Mouse (Mus musculus): ENCODE measurements around the gene Pphln1.
"Not testable (repeated sequence)": the region's sequence is repeated elsewhere in the genome, so short reads cannot be mapped to it uniquely, and the experiment has no call there.

Gene Pphln1

DNA sequence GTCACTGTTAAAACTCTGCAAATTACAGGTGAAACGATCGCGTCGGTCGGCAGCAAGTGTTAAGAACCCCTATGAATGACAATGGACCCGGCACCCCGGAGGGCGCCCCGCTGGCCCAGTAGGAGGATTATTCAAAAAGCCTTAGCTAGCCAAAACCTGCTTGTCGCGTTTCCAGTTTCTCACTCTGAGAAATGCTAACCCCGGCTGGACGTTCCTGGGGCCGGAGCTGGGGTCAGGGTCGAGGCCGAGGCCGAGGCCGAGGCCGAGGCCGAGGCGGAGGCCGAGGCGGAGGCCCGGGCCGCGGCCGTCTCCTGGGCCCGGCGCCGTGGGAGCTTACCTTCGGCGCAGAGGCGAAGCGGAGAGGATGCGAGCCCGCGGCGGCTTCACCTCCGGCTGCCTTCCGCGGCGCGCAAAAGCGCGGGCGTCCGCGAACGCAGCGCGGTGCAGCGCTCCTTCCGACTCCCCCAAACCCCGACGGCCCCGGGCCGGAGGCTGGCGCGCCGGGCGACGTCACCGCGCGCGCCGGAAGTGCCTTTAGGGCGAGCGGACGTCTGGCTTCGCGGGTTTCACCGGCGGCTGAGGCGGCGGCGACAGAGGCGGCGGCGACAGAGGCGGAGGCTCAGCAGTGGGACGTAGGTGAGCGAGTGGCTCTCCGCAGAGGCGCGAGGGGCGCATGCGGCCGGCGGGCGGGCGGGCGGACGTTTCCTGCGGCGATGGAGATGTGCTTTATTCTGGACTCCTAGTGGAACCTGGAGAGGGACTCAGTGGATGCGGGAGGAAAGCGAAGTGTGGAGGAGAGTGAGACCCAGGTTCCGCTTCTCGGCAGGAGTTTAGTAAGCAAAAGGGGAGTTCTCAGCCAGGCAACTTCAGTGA is at the start of gene Pphln1, which contains the start of gene Zcrb1:
Pphln1 (plus strand) TSS at position 525 of the 873 bp plus-strand sequence.
Zcrb1 (minus strand) TSS at position 509 of the 873 bp plus-strand sequence.
- DNase-seq (ENCODE audit: extremely low spot score, low read depth, low spot score) = peak; percentile 53

DNA sequence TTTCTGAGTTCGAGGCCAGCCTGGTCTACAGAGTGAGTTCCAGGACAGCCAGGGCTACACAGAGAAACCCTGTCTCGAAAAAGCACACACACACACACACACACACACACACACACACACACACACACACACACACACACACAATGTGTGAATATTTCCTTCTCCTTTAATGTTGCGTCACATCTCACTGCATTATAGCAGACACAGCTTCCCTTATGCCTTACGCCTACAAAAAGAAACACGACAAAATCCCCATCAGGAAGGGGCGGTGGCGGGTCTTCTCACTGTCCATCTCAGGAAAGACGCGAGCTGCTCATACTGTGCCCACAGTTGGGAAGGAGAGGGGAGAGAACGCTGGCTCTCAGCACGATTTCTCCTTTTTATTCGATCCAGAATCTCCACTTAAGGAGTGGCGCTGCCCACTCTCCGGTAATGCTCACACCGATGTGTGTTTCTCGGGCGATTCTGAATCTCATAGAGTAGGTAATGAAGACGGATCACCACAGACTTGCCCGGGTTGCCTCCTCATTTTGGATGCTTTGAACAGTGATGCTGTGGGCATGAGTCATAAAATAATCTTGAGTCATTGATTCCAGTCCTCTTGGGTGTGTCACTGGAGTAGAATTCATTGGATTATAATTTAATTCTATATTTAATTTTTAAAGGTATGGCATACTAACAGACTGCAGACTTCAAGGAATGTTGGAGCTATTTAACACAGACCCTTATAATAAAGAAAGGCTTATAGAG is 39.6 kb upstream of the Pphln1 start:
- no peak for DNase-seq (ENCODE audit: extremely low spot score, low read depth, low spot score)

- no peak for DNase-seq (ENCODE audit: extremely low spot score, low read depth, low spot score)
Measured at GRCm38 (mm10) chr15:93365561-93365960, 32.6 kb upstream of the Pphln1 start.

GRCm38 (mm10) chr15:93368558-93368957 is 29.6 kb upstream of the Pphln1 start:
- no peak for DNase-seq (ENCODE audit: extremely low spot score, low read depth, low spot score)

DNA sequence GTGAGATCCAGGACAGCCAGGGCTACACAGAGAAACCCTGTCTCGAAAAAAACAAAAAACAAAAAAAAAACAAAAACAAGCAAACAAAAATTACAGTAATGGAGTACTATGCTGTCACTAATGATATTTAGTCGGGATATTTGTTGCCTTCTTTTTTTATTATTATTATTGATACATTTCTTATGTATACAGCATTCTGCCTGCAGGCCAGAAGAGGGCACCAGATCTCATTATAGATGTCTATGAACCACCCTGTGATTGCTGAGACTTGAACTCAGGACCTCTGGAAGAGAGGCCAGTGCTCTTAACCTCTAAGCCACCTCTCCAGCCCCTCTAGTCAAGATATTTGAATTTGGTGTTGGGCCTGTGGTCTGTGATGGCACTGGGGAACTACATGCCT is 26.3 kb upstream of the Pphln1 start:
- DNase-seq (ENCODE audit: extremely low spot score, low read depth, low spot score) = no peak

- not testable (repeated sequence) for DNase-seq (ENCODE audit: extremely low spot score, low read depth, low spot score)
Measured at GRCm38 (mm10) chr15:93372525-93373119, 25.5 kb upstream of the Pphln1 start.

- DNase-seq (ENCODE audit: extremely low spot score, low read depth, low spot score) = no peak
Measured at GRCm38 (mm10) chr15:93375696-93376095, 22.5 kb upstream of the Pphln1 start.

GRCm38 (mm10) chr15:93379177-93379576 is 19.0 kb upstream of the Pphln1 start:
- DNase-seq (ENCODE audit: extremely low spot score, low read depth, low spot score) = no peak

DNA sequence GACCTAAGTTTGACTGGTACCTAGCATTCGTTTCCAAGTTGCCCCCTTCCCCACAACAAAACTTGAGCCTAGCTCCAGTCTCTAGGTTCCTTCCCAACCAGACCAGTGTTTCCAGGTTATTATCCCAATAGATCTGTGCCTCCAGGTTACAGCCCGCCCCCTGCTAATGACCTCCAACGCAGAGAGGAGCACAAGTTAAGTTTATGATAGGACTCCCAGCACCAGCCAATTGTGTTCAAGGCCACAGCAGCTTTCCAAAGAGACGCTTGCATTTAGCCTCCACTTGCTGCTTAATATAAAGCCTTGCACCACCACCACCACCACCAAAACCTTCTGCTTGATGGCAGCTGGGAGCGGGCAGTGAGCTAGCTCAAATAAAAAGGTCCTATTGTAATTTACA is 16.8 kb upstream of the Pphln1 start:
- no peak for DNase-seq (ENCODE audit: extremely low spot score, low read depth, low spot score)

DNA sequence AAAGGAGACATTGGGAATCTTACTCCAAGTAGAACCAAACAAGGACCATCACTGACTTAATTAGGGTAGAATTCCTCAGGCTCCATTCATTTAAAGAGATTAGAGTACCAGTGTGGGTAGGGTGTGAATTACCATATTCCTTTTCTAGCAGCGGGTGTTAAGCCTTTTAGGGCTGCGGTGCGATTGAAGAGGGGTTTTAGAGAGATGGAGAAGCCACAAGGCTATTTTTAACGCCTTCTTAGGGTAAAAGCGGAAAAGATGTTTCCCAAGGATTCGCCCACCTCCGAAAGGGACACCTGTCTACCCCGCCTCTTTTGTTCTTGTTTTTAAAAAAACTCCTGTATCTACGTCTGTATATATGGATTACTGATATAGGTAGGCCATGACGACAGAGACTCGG is 881 bp upstream of the Pphln1 start:
- no peak for DNase-seq (ENCODE audit: extremely low spot score, low read depth, low spot score)

- no peak for DNase-seq (ENCODE audit: extremely low spot score, low read depth, low spot score)
Measured at GRCm38 (mm10) chr15:93398699-93399540, 770 bp downstream of the Pphln1 start.

DNA sequence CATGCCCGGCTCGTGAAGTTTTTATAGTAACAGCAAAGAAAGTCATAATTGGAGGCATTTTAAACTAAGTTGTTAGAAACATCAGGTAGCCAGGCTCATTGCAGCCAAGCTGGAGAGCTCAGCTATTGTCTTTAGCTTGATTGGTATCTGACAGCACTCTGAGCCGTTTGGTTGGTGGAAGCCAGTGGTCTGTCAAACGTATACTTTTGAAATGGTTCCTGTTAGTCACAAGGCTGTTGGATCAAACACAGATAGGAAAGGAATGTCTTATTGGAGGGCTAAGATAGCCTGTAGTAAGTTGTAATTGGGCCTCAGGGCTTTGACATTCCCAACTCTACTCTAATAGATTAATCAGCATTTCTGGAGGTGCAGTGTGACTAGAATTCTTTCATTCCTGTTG is 3.3 kb downstream of the Pphln1 start:
- no peak for DNase-seq (ENCODE audit: extremely low spot score, low read depth, low spot score)

DNA sequence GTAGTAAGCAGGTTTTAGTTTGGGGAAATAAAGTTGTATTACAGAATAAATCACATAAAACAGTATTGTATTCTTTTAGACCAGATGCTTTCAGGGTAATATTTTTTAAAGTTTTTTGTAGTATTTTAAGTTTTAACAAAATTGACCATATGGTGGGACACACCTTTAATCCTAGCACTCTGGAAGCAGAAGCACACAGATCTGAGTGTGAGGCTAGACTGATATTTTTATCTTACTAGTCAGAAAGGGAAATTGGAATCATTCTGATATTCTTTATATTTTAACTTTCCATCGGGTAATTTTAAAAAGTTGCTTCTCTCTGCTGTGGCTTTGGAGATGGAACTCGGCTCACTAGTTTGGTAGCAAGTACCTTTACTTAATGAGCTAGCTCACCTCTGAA is 4.6 kb downstream of the Pphln1 start:
- DNase-seq (ENCODE audit: extremely low spot score, low read depth, low spot score) = no peak

DNA sequence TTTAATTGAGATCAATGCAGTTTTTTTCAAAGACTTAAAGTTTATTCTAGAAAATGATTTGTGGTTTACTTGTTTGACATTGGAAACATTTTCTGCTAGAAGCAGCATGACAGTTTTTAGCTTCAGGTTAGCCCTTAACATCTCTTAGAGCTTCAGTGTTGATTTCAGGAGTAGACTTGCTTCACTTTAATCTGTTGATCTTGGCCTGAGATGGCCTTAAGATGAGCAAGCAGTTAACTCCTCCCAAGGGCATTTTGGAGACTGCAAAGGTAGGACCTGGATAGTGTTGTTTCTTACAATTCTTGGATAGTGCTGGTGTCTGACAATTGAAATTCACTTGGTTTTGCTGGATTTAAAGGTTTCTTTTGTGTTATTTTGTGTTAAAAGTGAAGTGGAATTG is 6.7 kb downstream of the Pphln1 start:
- DNase-seq (ENCODE audit: extremely low spot score, low read depth, low spot score) = no peak

DNA sequence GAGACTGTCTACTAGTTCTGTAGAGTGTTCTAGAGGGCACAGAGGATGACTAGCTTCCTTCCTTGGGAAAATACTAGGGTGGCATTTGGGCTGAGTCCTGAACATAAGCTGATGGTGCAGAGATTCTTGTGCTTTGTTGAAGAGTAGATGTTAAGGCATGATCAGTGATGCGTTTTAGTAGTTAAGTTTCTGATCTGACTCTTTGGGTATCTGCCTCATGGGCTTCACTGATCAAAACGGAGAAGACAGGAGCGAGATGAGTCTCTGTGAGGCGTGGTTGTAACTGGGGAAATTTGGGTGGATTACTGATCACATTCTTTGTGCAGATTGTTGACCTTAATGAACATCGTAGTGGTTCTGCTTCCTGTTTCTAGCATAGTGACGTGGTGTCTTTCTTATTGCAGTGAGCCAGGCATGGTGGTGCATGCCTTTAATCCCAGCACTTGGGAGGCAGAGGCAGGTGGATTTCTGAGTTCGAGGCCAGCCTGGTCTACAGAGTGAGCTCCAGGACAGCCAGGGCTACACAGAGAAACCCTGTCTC is 7.4 kb downstream of the Pphln1 start:
- no peak for DNase-seq (ENCODE audit: extremely low spot score, low read depth, low spot score)

GRCm38 (mm10) chr15:93406492-93406891 is 8.3 kb downstream of the Pphln1 start:
- no peak for DNase-seq (ENCODE audit: extremely low spot score, low read depth, low spot score)

- no peak for DNase-seq (ENCODE audit: extremely low spot score, low read depth, low spot score)
Measured at GRCm38 (mm10) chr15:93412445-93412844, 14.3 kb downstream of the Pphln1 start.

- no peak for DNase-seq (ENCODE audit: extremely low spot score, low read depth, low spot score)
Measured at GRCm38 (mm10) chr15:93414456-93414855, 16.3 kb downstream of the Pphln1 start.

DNA sequence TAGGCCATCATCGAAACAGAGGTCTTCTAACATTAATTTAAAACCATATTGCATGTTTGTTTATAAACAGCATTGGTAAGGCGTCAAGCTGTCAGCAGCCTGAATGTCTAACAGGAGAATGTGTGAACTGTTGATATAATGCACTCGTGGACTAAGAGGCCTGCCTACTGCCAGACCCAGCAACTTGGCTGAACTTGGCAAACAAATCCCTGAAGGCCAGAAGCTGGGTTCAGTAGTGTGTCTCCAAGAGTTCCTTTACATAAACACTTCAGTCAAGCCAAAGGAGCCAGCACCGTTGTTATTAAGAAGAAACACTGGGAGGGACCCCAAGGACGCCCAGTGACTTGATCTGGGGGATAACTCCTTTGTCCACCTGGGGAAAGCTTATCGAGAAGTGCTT is 18.1 kb downstream of the Pphln1 start:
- DNase-seq (ENCODE audit: extremely low spot score, low read depth, low spot score) = no peak

DNA sequence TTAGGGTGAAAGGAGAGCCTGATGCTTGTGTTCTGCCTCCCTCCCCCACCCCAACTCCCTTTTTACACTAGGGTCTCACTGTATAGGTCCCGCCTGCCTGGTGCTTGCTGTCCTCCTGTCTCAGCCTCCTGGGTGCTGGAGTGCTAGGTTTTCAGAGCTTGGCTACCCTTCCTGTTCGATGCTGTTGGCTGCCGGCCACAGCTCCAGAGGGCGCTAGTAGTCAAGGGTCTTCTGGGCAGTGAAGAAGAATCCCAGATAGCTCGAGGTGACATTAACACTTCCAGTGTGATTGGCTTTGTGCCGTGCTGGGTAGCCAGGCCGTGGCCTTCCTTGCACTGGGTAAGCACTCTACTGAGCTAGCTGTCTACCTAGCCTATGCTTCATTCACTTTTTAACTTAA is 22.4 kb downstream of the Pphln1 start:
- no peak for DNase-seq (ENCODE audit: extremely low spot score, low read depth, low spot score)

DNA sequence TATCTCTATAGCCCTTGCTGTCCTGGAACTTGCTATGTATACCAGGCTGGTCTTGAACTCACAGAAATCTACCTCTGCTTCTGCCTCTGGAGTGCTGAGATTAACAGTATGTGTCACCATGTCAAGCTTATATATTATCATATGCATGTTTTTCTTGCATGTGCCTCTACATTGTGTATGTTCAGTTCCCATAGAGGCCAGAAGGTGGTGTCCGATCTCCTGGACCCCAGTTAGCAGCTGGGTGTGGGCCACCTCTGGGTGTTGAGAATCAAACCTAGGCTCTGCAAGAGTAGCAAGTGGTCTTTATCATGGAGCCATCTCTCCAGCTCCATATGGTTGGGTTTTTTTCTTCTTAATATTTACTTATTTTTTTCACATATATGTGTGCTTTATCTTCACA is 24.4 kb downstream of the Pphln1 start:
- no peak for DNase-seq (ENCODE audit: extremely low spot score, low read depth, low spot score)
